Mouse (Mus musculus) CH12.LX (cell line): ENCODE data around the gene Snx14. TPM values are rescaled to one million over a fixed set of nuclear protein-coding genes. Genes with fewer than 3 reads are reported as not detected.
"Not testable (repeated sequence)": the region's sequence is repeated elsewhere in the genome, so short reads cannot be mapped to it uniquely, and the experiment has no call there.

Experiments
- DNase-seq: peaks from one replicate; pipeline ENCODE4 v3.0.0-alpha.2; 2013; ENCODE audit errors: extremely low read depth
- H3K27ac ChIP-seq: 2 replicates; pipeline ENCODE4 v1.5.1; 2012; ENCODE audit warnings: low read depth, mild to moderate bottlenecking, control low read depth, moderate library complexity; ENCODE audit not compliant: insufficient read depth
- H3K27me3 ChIP-seq: replicated peaks from 2 replicates; pipeline ENCODE3; 2012; ENCODE audit warnings: inconsistent platforms
- H3K36me3 ChIP-seq, 2 experiments: replicated peaks in 1 of 2; 2 replicates each; pipeline versions ENCODE3 to v1.6.1; 2012; ENCODE audit warnings: inconsistent platforms in 1 of 2, low read length in 1 of 2, mild to moderate bottlenecking in 1 of 2, mixed read lengths in 1 of 2, moderate library complexity in 1 of 2; ENCODE audit not compliant: control insufficient read depth in 1 of 2, insufficient read depth in 1 of 2
- H3K4me1 ChIP-seq, 2 experiments: 2 replicates each; pipeline ENCODE4 v1.6.1; 2012; ENCODE audit warnings: inconsistent platforms in 1 of 2, moderate library complexity in 1 of 2; ENCODE audit not compliant: insufficient read depth in 2 of 2, control insufficient read depth in 1 of 2
- H3K4me2 ChIP-seq: 2 replicates; pipeline ENCODE4 v1.6.1; 2012; ENCODE audit warnings: low read depth, mild to moderate bottlenecking, control low read depth; ENCODE audit not compliant: poor library complexity, insufficient read depth, severe bottlenecking
- H3K4me3 ChIP-seq, 3 experiments: fragments of 150-350 bp in 1 of 3; sonication (generic) in 1 of 3; replicated peaks in 1 of 3; 2 replicates each; pipeline versions ENCODE3 to v1.5.1; 2011 to 2012; ENCODE audit warnings: low read depth in 2 of 3, low read length in 2 of 3, mild to moderate bottlenecking in 2 of 3, moderate library complexity in 2 of 3, control low read depth in 1 of 3, improper control_type of control experiment in 1 of 3, inconsistent platforms in 1 of 3, mixed read lengths in 1 of 3; ENCODE audit not compliant: poor library complexity in 1 of 3
- H3K79me2 ChIP-seq: replicated peaks from 2 replicates; pipeline ENCODE4 v1.6.1; 2012; ENCODE audit warnings: mild to moderate bottlenecking, moderate library complexity; ENCODE audit not compliant: control insufficient read depth, poor library complexity, insufficient read depth, severe bottlenecking; ENCODE audit errors: extremely low read depth
- H3K9ac ChIP-seq: 2 replicates; pipeline ENCODE4 v1.6.1; 2012; ENCODE audit warnings: low read depth, mild to moderate bottlenecking, control low read depth, moderate library complexity; ENCODE audit not compliant: insufficient read depth
- H3K9me3 ChIP-seq: replicated peaks from 2 replicates; pipeline ENCODE3; 2012; ENCODE audit warnings: low read length, inconsistent platforms, mixed read lengths
- ELF1 ChIP-seq: IDR thresholded peaks from 2 replicates; pipeline ENCODE4 v1.6.1; 2014; ENCODE audit warnings: low read depth, mild to moderate bottlenecking, inconsistent platforms, low read length, improper control_type of control experiment
- ETS1 ChIP-seq: conservative IDR thresholded peaks from 2 replicates; pipeline ENCODE4 v1.6.1; 2012; ENCODE audit warnings: low read depth, mild to moderate bottlenecking, inconsistent platforms, low read length, improper control_type of control experiment, moderate library complexity
- HCFC1 ChIP-seq: IDR thresholded peaks from 2 replicates; pipeline ENCODE4 v1.6.1; 2012; ENCODE audit warnings: low read depth, mild to moderate bottlenecking, inconsistent platforms, low read length, improper control_type of control experiment
- IRF4 ChIP-seq: IDR thresholded peaks from 2 replicates; pipeline ENCODE4 v1.6.1; 2014; ENCODE audit warnings: low read depth, mild to moderate bottlenecking, inconsistent platforms, low read length, improper control_type of control experiment
- JUN ChIP-seq: IDR thresholded peaks from 2 replicates; pipeline ENCODE4 v1.6.1; 2011; ENCODE audit warnings: low read depth, mild to moderate bottlenecking, low read length, improper control_type of control experiment, moderate library complexity; ENCODE audit not compliant: insufficient read depth
- MAFK ChIP-seq: IDR thresholded peaks from 2 replicates; pipeline ENCODE4 v1.6.1; 2011; ENCODE audit warnings: low read length, improper control_type of control experiment; ENCODE audit not compliant: insufficient replicate concordance
- MAZ ChIP-seq: IDR thresholded peaks from 2 replicates; pipeline ENCODE4 v1.6.1; 2012; ENCODE audit warnings: low read depth, mild to moderate bottlenecking, inconsistent platforms, low read length, improper control_type of control experiment, moderate library complexity
- MXI1 ChIP-seq: IDR thresholded peaks from 2 replicates; pipeline ENCODE4 v1.6.1; 2011; ENCODE audit warnings: mild to moderate bottlenecking, low read depth, low read length, improper control_type of control experiment
- NELFE ChIP-seq: IDR thresholded peaks from 2 replicates; pipeline ENCODE4 v1.6.1; 2011; ENCODE audit warnings: low read depth, low read length, improper control_type of control experiment
- NRF1 ChIP-seq: IDR thresholded peaks from 2 replicates; pipeline ENCODE4 v1.6.1; 2014; ENCODE audit warnings: low read depth, mild to moderate bottlenecking, inconsistent platforms, low read length, improper control_type of control experiment, moderate library complexity
- PAX5 ChIP-seq: IDR thresholded peaks from 2 replicates; pipeline ENCODE4 v1.6.1; 2012; ENCODE audit warnings: low read length, inconsistent platforms, mixed read lengths
- POLR2A ChIP-seq: IDR thresholded peaks from 2 replicates; pipeline ENCODE4 v1.6.1; 2011; ENCODE audit warnings: low read depth, mild to moderate bottlenecking, improper control_type of control experiment, low read length
- POLR2AphosphoS2 ChIP-seq: IDR thresholded peaks from 2 replicates; pipeline ENCODE4 v1.6.1; 2011; ENCODE audit warnings: low read depth, low read length, improper control_type of control experiment
- SIN3A ChIP-seq: IDR thresholded peaks from 2 replicates; pipeline ENCODE4 v1.6.1; 2012; ENCODE audit warnings: low read length, improper control_type of control experiment, inconsistent platforms
- TBP ChIP-seq: conservative IDR thresholded peaks from 2 replicates; pipeline ENCODE4 v1.6.1; 2011; ENCODE audit warnings: low read depth, low read length, improper control_type of control experiment
- TCF12 ChIP-seq: IDR thresholded peaks from 2 replicates; pipeline ENCODE4 v1.6.1; 2014; ENCODE audit warnings: low read depth, mild to moderate bottlenecking, inconsistent platforms, low read length, improper control_type of control experiment
- UBTF ChIP-seq: IDR thresholded peaks from 2 replicates; pipeline ENCODE4 v1.6.1; 2012; ENCODE audit warnings: low read depth, mild to moderate bottlenecking, inconsistent platforms, low read length, improper control_type of control experiment, moderate library complexity
- USF1 ChIP-seq: IDR thresholded peaks from 2 replicates; pipeline ENCODE4 v1.6.1; 2014; ENCODE audit warnings: low read depth, mild to moderate bottlenecking, inconsistent platforms, low read length, improper control_type of control experiment
- USF2 ChIP-seq: conservative IDR thresholded peaks from 2 replicates; pipeline ENCODE4 v1.6.1; 2011; ENCODE audit warnings: low read depth, low read length, improper control_type of control experiment
- ZKSCAN1 ChIP-seq: IDR thresholded peaks from 2 replicates; pipeline ENCODE4 v1.6.1; 2012; ENCODE audit warnings: low read depth, inconsistent platforms, low read length, improper control_type of control experiment, borderline replicate concordance
- ZMIZ1 ChIP-seq: IDR thresholded peaks from 2 replicates; pipeline ENCODE4 v1.6.1; 2012; ENCODE audit warnings: low read depth, mild to moderate bottlenecking, inconsistent platforms, low read length, improper control_type of control experiment
- dilution Hi-C: fragments of 300-500 bp; cut with MboI; formaldehyde crosslinking; loops from 2 replicates; pipeline ENCODE4 v1.14.3; 2020; ENCODE audit warnings: low sequenced_read_pairs; ENCODE audit not compliant: extremely low pct_unique_long_range_greater_than_20kb, extremely low pct_ligation_motif_present
- in situ Hi-C: fragments of 300-500 bp; cut with MboI; formaldehyde crosslinking; loops from 3 replicates; pipeline ENCODE4 v1.14.3; 2019; ENCODE audit warnings: low sequenced_read_pairs, low pct_ligation_motif_present, low pct_unique_long_range_greater_than_20kb, mixed read lengths
- polyA plus RNA-seq: library from polyadenylated mRNA; unstranded; fragments of >175 nt; gene quantifications from 2 replicates; pipeline ENCODE4 v1.2.1, GENCODE M21; 2012; ENCODE audit warnings: low read depth; ENCODE audit not compliant: insufficient read length
- total RNA-seq, 2 experiments: library from RNA; depleted of rRNA; stranded (reverse); fragments of 300-350 nt in 1 of 2; fragments of >200 nt in 1 of 2; gene quantifications; 2 replicates each; pipeline ENCODE4 v1.2.3; 2012 to 2014

The Snx14 gene
- total and polyA plus RNA-seq, 3 experiments = 8.7 to 17.4 (median 10.6) TPM

GRCm38 (mm10) chr9:88482230-88482828 lies 43.6 kb upstream of the Snx14 start, which contains the start of gene Syncrip:
Syncrip (minus strand) TSS chr9:88482574.
- peaks cover 4 to 20% of the 10 kb centered on the region in 2 experiments for H3K36me3 ChIP-seq
- in situ Hi-C loops = loop anchor here (5.0 kb wide), 1 partner anchor 40 kb away; no protein-coding TSS in a partner anchor
- H3K79me2 ChIP-seq = peaks cover 37% of the 10 kb centered on the region
- peak; percentile 89; the same call in 1 of the 2 replicates for TF ChIP-seq MAZ
- peak; percentile 19; the same call in 1 of the 2 replicates for TF ChIP-seq IRF4
- peak; percentile 35; the same call in 1 of the 2 replicates for TF ChIP-seq ELF1
- 0 out of 2 replicates have a peak, but pooled peaks have one; percentile 31 for TF ChIP-seq SIN3A
- TF ChIP-seq POLR2AphosphoS2 = peak; percentile 70; the same call in 1 of the 2 replicates
- peak; percentile 35; the same call in 1 of the 2 replicates for TF ChIP-seq HCFC1
- peak; percentile 24; the same call in 1 of the 2 replicates for TF ChIP-seq TCF12
- 0 out of 2 replicates have a peak, but pooled peaks have one; percentile 43 for TF ChIP-seq ZMIZ1
- peak; percentile 80 for TF ChIP-seq POLR2A
- TF ChIP-seq NELFE = peak; percentile 76; the same call in 1 of the 2 replicates
- H3K4me2 ChIP-seq = peak within 1 kb of the TSS; percentile 30
- peak; percentile 88 for DNase-seq
- H3K9me3 ChIP-seq, dilution Hi-C loops: not testable (repeated sequence)
- peaks cover 11% of the 10 kb centered on the region for H3K27me3 ChIP-seq
- H3K9ac ChIP-seq = peak within 1 kb of the TSS; percentile 99
- peak within 1 kb of the TSS; percentile 69 to 98 (median 97) for H3K4me3 ChIP-seq
- peaks cover 0 to 22% of the 10 kb centered on the region in 2 experiments; a peak in 2 of 4 replicates for H3K4me1 ChIP-seq
- H3K27ac ChIP-seq = peak within 1 kb of the TSS; percentile 95

DNA sequence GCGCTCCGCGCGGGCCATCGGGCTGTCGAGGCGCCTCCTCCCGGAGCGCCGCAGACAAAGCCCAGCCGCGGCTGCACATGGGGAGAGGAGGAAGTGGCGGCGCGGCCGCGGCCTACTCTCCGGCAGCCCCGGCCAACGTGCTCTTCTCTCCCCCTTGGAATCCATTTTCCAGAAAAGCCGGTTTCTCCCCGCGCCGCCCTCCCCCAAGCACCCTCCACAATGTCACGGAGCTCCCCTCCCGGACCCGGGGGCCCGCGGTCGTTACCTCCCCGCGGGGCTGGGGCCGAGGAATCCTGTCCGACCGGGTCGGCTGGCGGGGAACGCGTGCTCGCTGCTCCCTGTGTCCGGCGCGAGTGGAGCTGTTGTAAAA lies 43.0 kb upstream of the Snx14 start:
- no peak overlapping the region for H3K4me2 ChIP-seq
- peak overlapping the region; percentile 69 to 98 (median 97) for H3K4me3 ChIP-seq
- no peak for DNase-seq
- TF ChIP-seq ELF1 (no peak), ZKSCAN1 (no peak), USF1 (no peak), UBTF (no peak), NRF1 (no peak), MXI1 (no peak), PAX5 (no peak), TBP (no peak), TCF12 (0 out of 2 replicates have a peak, but pooled peaks have one; percentile 7), SIN3A (0 out of 2 replicates have a peak, but pooled peaks have one; percentile 3), USF2 (no peak), JUN (no peak), MAFK (no peak), POLR2AphosphoS2 (0 out of 2 replicates have a peak, but pooled peaks have one; percentile 8), ETS1 (no peak)
- H3K4me1 ChIP-seq = peaks cover 0 to 23% of the 10 kb centered on the region in 2 experiments; a peak in 2 of 4 replicates
- peaks cover 11% of the 10 kb centered on the region for H3K27me3 ChIP-seq
- H3K79me2 ChIP-seq = peaks cover 40% of the 10 kb centered on the region
- dilution Hi-C loops (no loop called here), in situ Hi-C loops (loop anchor here (5.0 kb wide), 1 partner anchor 41 kb away; no protein-coding TSS in a partner anchor)
- peak overlapping the region; percentile 66 for H3K27ac ChIP-seq
- peak overlapping the region; percentile 99 for H3K9ac ChIP-seq
- H3K36me3 ChIP-seq = peaks cover 5 to 25% of the 10 kb centered on the region in 2 experiments
- H3K9me3 ChIP-seq = no peaks in the 10 kb centered on the region
